Mouse (Mus musculus) heart, postnatal 0 days (tissue): ENCODE data around the gene 2610301B20Rik.
A peak's percentile ranks its signal among the peaks of the same experiment; 100 is the strongest.

ENCODE experiments used
- CTCF ChIP-seq: IDR thresholded peaks from 2 replicates; pipeline ENCODE4 v1.5.1; 2016; ENCODE audit warnings: antibody characterized with exemption, control low read depth, low read depth
- EP300 ChIP-seq: IDR thresholded peaks from 2 replicates; pipeline ENCODE4 v1.6.1; 2016; ENCODE audit warnings: antibody characterized with exemption, low read depth

GRCm38 (mm10) chr4:10912611-10913301 lies 38.5 kb downstream of the 2610301B20Rik start:
- TF ChIP-seq CTCF (peak; percentile 87), EP300 (no peak)
